Mouse (Mus musculus): ENCODE measurements around the gene Cracr2b. TPM values are rescaled to one million over a fixed set of nuclear protein-coding genes. Genes with fewer than 3 reads are reported as not detected.

The Cracr2b gene
- total and polyA plus RNA-seq, 3 experiments = not detected

GRCm38 (mm10) chr7:141485606-141486005 is 24.7 kb downstream of the Cracr2b start:
- H3K36me3 ChIP-seq (replicated peaks in 1 of 2; ENCODE audit: control insufficient read depth in 1 of 2, insufficient read depth in 1 of 2, low read length in 1 of 2) = peaks cover 0 to 55% of the 10 kb centered on the region in 2 experiments

GRCm38 (mm10) chr7:141486239-141486638 is 25.3 kb downstream of the Cracr2b start:
- Histone ChIP-seq H3K36me3 (replicated peaks in 1 of 2; ENCODE audit: control insufficient read depth in 1 of 2, insufficient read depth in 1 of 2, low read length in 1 of 2) (peaks cover 0 to 61% of the 10 kb centered on the region in 2 experiments), H3K4me1 (ENCODE audit: control insufficient read depth in 1 of 2, insufficient read depth in 2 of 2) (peaks cover 17 to 34% of the 10 kb centered on the region in 2 experiments), H3K27ac (ENCODE audit: insufficient read depth, low read depth) (no peak overlapping the region), H3K4me2 (ENCODE audit: insufficient read depth, low read depth, poor library complexity, severe bottlenecking) (no peak overlapping the region), H3K9ac (ENCODE audit: insufficient read depth, low read depth) (no peak overlapping the region), H3K79me2 (replicated peaks; ENCODE audit: control insufficient read depth, extremely low read depth, insufficient read depth, poor library complexity, severe bottlenecking) (no peaks in the 10 kb centered on the region), H3K9me3 (replicated peaks; ENCODE audit: low read length) (no peaks in the 10 kb centered on the region), H3K4me3 (replicated peaks in 1 of 3; ENCODE audit: low read depth in 2 of 3, low read length in 2 of 3, poor library complexity in 1 of 3) (no peak overlapping the region), H3K27me3 (replicated peaks) (no peaks in the 10 kb centered on the region)
- TF ChIP-seq ZNF384 (IDR thresholded peaks at IDR 0.05; ENCODE audit: low read depth, low read length) (no peak), MAX (IDR thresholded peaks at IDR 0.05; ENCODE audit: low read length) (no peak), GABPA (IDR thresholded peaks at IDR 0.05; ENCODE audit: insufficient replicate concordance, low read depth, low read length) (no peak), MAFK (IDR thresholded peaks at IDR 0.05; ENCODE audit: insufficient replicate concordance, low read length) (no peak), SMC3 (IDR thresholded peaks at IDR 0.05; ENCODE audit: low read depth, low read length) (no peak), MAZ (IDR thresholded peaks at IDR 0.05; ENCODE audit: low read depth, low read length) (no peak), ETS1 (conservative IDR thresholded peaks at IDR 0.05; ENCODE audit: low read depth, low read length) (no peak), USF1 (IDR thresholded peaks at IDR 0.05; ENCODE audit: low read depth, low read length) (no peak)
- dilution Hi-C loops (cut with MboI; ENCODE audit: extremely low pct_ligation_motif_present, extremely low pct_unique_long_range_greater_than_20kb, low sequenced_read_pairs) = no loop called here
- in situ Hi-C loops (cut with MboI; ENCODE audit: low pct_ligation_motif_present, low pct_unique_long_range_greater_than_20kb, low sequenced_read_pairs) = no loop called here
- DNase-seq (ENCODE audit: extremely low read depth) = no peak

More at GRCm38 (mm10) chr7:141485606-141486005, 24.7 kb downstream of the Cracr2b start:
- Histone ChIP-seq H3K4me2 (ENCODE audit: insufficient read depth, low read depth, poor library complexity, severe bottlenecking) (no peak overlapping the region), H3K27ac (ENCODE audit: insufficient read depth, low read depth) (no peak overlapping the region), H3K27me3 (replicated peaks) (no peaks in the 10 kb centered on the region), H3K4me1 (ENCODE audit: control insufficient read depth in 1 of 2, insufficient read depth in 2 of 2) (peaks cover 20 to 40% of the 10 kb centered on the region in 2 experiments), H3K9ac (ENCODE audit: insufficient read depth, low read depth) (no peak overlapping the region), H3K79me2 (replicated peaks; ENCODE audit: control insufficient read depth, extremely low read depth, insufficient read depth, poor library complexity, severe bottlenecking) (no peaks in the 10 kb centered on the region), H3K4me3 (replicated peaks in 1 of 3; ENCODE audit: low read depth in 2 of 3, low read length in 2 of 3, poor library complexity in 1 of 3) (no peak overlapping the region), H3K9me3 (replicated peaks; ENCODE audit: low read length) (no peaks in the 10 kb centered on the region)
- TF ChIP-seq BHLHE40 (IDR thresholded peaks at IDR 0.05; ENCODE audit: low read depth, low read length) = no peak
- TF ChIP-seq ZNF384 (IDR thresholded peaks at IDR 0.05; ENCODE audit: low read depth, low read length) = no peak
- TF ChIP-seq ZMIZ1 (IDR thresholded peaks at IDR 0.05; ENCODE audit: low read depth, low read length) = no peak
- no peak for TF ChIP-seq MAX (IDR thresholded peaks at IDR 0.05; ENCODE audit: low read length)
- no peak for TF ChIP-seq PAX5 (IDR thresholded peaks at IDR 0.05; ENCODE audit: low read length)
- TF ChIP-seq UBTF (IDR thresholded peaks at IDR 0.05; ENCODE audit: low read depth, low read length) = no peak
- TF ChIP-seq SMC3 (IDR thresholded peaks at IDR 0.05; ENCODE audit: low read depth, low read length) = no peak
- TF ChIP-seq TBP (conservative IDR thresholded peaks at IDR 0.05; ENCODE audit: low read depth, low read length) = no peak
- TF ChIP-seq GABPA (IDR thresholded peaks at IDR 0.05; ENCODE audit: insufficient replicate concordance, low read depth, low read length) = no peak
- no peak for TF ChIP-seq MYC (IDR thresholded peaks at IDR 0.05; ENCODE audit: low read depth, low read length)
- no peak for TF ChIP-seq RAD21 (IDR thresholded peaks at IDR 0.05; ENCODE audit: low read depth, low read length)
- no peak for TF ChIP-seq IRF4 (IDR thresholded peaks at IDR 0.05; ENCODE audit: low read depth, low read length)
- dilution Hi-C loops (cut with MboI; ENCODE audit: extremely low pct_ligation_motif_present, extremely low pct_unique_long_range_greater_than_20kb, low sequenced_read_pairs) = no loop called here
- in situ Hi-C loops (cut with MboI; ENCODE audit: low pct_ligation_motif_present, low pct_unique_long_range_greater_than_20kb, low sequenced_read_pairs) = no loop called here
- DNase-seq (ENCODE audit: extremely low read depth) = no peak
